Mouse (Mus musculus): Measurements from ENCODE around the gene Phactr2. TPM values are rescaled to one million over a fixed set of nuclear protein-coding genes. Genes with fewer than 3 reads are reported as not detected.

Phactr2 gene
- polyA plus RNA-seq, 1 experiment: 6.4 TPM

DNA sequence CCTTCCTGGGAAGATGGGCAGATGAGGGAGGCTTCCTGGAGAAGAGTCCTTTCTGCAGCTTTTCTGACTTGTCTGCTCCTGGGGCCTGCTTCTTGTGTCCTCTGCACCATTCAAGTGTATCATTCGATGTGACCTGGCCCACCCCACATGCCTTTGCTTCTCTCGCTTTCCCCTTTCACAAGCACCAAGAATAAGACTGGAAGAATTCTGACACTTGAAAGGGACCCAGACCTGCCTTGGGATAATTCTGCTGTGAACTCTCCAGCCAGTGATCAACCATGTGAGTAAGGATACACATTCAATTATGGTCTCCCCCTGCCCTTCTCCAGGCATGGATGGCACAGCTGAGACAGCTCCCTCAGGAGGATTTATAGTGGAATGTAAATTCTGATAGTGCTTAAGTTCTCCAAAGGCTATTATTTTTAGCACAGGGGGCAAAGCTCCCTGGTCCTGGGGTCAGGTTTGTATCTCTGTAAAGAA is 241.0 kb downstream of the Phactr2 start:
- no peak for TF ChIP-seq CTCF (IDR thresholded peaks at IDR 0.05; ENCODE audit: borderline replicate concordance, extremely low read depth, insufficient read depth, insufficient read length)
- TF ChIP-seq POLR2A (IDR thresholded peaks at IDR 0.05; ENCODE audit: borderline replicate concordance, extremely low read depth, insufficient read depth, insufficient read length, poor library complexity, severe bottlenecking): no peak
- DNase-seq (ENCODE audit: low read depth): no peak

DNA sequence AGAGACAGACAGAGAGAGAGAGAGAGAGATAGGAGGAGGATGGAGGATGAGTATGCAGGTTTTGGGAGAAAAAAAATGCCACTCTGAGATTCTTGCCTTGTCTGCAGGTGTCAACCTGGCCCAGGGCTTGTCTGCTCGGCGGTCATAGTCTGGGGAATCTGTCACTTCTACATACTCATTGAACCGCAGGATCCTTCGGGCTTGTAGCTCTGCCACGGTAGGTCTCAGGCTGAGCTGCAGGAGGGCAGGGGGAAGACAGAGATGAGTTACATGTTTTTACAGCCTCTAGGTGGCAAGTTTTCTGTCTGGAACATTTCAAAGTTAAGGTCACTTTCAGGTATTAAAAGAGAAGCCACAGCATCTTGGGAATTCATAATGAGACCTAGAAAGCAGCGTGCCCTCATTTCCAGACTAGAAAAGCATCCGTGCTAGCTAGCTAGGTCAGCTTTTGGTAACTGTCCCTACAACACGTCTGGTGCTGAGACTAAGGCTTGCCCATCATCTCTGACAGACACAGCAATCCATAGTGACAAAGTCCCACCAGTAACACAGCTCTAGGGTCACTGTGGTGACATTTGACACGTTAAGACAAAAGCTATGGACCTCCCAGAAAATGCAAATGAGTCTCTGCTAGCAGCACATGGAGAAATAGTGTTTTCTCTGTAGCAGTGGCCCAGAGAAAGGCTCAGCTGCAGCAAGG is 241.6 kb downstream of the Phactr2 start:
- no peak for TF ChIP-seq POLR2A (IDR thresholded peaks at IDR 0.05; ENCODE audit: borderline replicate concordance, extremely low read depth, insufficient read depth, insufficient read length, poor library complexity, severe bottlenecking)
- no peak for TF ChIP-seq CTCF (IDR thresholded peaks at IDR 0.05; ENCODE audit: borderline replicate concordance, extremely low read depth, insufficient read depth, insufficient read length)
- DNase-seq (ENCODE audit: low read depth): no peak

DNA sequence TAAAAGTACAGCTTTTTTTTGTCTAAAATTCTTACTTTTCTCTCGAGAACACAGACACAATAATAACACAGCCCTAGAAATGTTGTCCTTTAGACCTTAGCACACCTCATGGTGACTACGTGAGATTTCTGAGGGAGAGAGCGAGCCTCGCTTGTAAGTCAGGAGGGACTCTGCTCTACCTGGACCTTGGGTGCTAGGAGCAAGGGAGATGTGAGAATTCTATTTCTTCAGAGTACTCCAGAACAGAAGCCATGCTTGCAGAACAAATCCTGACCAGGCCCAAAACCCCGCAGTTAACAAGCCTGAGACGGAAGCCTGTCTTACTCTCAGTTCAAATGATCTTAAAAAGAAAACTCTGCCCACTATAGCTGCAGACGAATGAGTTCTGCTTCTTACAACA is 243.5 kb downstream of the Phactr2 start:
- no peak for DNase-seq (ENCODE audit: low read depth)
- no peak for TF ChIP-seq CTCF (IDR thresholded peaks at IDR 0.05; ENCODE audit: borderline replicate concordance, extremely low read depth, insufficient read depth, insufficient read length)
- TF ChIP-seq POLR2A (IDR thresholded peaks at IDR 0.05; ENCODE audit: borderline replicate concordance, extremely low read depth, insufficient read depth, insufficient read length, poor library complexity, severe bottlenecking): no peak

DNA sequence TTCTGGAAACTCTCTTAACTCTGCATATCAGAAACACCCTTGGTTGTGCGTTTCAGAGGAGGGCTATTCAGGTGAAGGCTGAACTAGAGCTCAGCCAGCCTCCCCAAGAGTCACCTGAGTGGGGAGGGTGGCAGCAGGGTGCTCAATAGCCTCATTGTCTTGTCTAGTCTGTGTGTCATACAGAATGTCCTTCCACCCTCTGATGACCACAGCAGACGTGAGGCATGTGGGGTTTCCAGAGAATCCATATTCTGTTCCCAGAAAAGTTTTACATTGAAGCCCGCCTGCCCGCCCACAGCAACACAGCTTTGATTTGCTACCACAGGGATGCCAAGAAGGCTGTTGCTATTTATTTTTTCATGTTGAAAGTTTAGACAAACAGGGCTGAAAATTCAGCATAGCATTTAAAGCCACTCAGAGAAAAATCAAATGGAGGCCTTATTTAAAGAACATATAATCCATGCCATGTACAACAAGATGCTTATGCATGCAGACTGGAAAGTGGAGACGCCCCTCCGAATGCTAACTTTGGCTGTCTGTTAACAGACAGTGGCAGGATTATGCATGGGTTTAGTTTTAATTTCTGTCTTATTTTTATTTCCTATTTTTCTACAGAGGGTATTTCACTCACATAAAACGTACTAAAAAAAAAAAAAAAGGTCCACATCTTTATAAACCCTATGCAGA is 248.7 kb downstream of the Phactr2 start:
- TF ChIP-seq CTCF (IDR thresholded peaks at IDR 0.05; ENCODE audit: borderline replicate concordance, extremely low read depth, insufficient read depth, insufficient read length) (no peak), POLR2A (IDR thresholded peaks at IDR 0.05; ENCODE audit: borderline replicate concordance, extremely low read depth, insufficient read depth, insufficient read length, poor library complexity, severe bottlenecking) (no peak)
- DNase-seq (ENCODE audit: low read depth): no peak

DNA sequence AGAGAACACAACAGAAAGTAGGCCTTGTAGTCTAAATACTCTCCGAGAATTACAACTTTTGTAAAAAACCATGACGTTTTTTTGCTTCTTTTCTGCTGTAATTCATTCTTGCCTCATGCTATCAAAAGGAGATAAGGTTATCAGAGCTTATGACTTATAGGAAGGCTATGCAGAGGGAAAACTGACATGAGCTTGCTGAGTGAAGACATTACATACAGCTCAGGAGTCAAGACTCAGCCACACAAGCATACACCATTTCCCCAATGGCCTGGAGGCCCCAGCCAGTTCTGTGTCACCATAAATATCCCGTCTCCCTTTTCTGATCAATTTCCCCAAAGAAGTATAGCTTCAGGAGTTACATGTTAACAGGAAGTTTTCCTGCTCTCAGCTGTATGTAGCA is 252.1 kb downstream of the Phactr2 start:
- no peak for DNase-seq (ENCODE audit: low read depth)
- TF ChIP-seq CTCF (IDR thresholded peaks at IDR 0.05; ENCODE audit: borderline replicate concordance, extremely low read depth, insufficient read depth, insufficient read length) (no peak), POLR2A (IDR thresholded peaks at IDR 0.05; ENCODE audit: borderline replicate concordance, extremely low read depth, insufficient read depth, insufficient read length, poor library complexity, severe bottlenecking) (no peak)

DNA sequence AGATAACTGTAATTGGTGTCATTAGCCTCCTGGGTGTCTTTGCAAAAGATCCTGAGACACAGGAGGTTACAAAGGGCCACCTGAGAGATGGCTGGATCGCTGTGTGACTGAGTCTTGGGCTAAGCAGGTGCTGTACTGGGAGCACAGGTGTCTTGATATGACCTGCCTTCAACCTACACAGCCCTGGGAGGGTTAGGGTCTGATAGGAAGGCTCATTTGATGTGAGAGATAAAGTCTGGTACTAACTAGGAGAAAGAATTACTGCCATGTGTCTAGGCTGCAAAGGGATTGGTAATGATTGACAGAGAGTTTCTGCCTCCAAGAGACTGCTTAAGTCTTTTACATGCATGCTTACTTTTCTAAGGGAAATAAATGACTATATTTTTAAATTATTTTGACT is 254.2 kb downstream of the Phactr2 start:
- TF ChIP-seq POLR2A (IDR thresholded peaks at IDR 0.05; ENCODE audit: borderline replicate concordance, extremely low read depth, insufficient read depth, insufficient read length, poor library complexity, severe bottlenecking) (no peak), CTCF (IDR thresholded peaks at IDR 0.05; ENCODE audit: borderline replicate concordance, extremely low read depth, insufficient read depth, insufficient read length) (no peak)
- no peak for DNase-seq (ENCODE audit: low read depth)

DNA sequence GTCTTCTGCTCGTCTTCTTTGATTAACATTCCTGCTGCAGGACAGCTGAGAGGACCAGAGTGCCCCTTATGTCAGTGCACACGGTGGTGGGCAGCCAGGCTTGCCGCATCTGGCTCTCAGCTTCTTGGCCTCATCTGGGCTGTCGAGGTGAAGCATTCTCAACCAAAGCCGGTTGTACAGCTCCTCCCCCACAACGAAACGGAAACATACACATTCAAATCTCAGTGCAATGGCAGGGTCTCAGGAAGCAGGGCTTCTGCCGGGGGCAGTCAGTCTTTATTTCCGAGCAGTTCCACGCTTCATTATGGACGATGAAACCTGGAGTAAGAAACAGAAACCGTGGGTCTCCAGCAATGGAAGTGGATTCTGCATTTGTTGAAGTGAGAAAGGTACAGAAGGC is 260.3 kb downstream of the Phactr2 start:
- TF ChIP-seq POLR2A (IDR thresholded peaks at IDR 0.05; ENCODE audit: borderline replicate concordance, extremely low read depth, insufficient read depth, insufficient read length, poor library complexity, severe bottlenecking): no peak
- no peak for TF ChIP-seq CTCF (IDR thresholded peaks at IDR 0.05; ENCODE audit: borderline replicate concordance, extremely low read depth, insufficient read depth, insufficient read length)
- DNase-seq (ENCODE audit: low read depth): no peak

DNA sequence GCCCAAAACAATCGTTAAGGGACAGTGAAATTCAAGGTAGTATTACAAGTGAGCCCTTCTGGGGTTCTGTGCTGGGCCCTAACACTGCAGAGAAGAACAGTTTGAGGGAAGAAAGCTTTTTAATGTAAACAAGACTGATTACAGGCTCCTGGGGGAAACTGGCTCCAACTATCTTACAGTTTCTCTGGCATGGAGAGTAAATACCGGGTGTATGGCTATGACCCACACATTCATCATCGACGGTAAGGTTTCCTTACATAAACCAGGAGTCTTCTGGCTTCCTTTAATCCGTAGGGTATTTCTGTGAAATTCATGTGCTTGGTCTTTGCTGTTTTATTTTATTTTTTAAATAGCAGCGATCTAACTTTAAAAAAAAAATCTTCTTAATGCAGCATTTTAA is 261.4 kb downstream of the Phactr2 start:
- DNase-seq (ENCODE audit: low read depth): no peak
- TF ChIP-seq CTCF (IDR thresholded peaks at IDR 0.05; ENCODE audit: borderline replicate concordance, extremely low read depth, insufficient read depth, insufficient read length) (no peak), POLR2A (IDR thresholded peaks at IDR 0.05; ENCODE audit: borderline replicate concordance, extremely low read depth, insufficient read depth, insufficient read length, poor library complexity, severe bottlenecking) (no peak)

DNA sequence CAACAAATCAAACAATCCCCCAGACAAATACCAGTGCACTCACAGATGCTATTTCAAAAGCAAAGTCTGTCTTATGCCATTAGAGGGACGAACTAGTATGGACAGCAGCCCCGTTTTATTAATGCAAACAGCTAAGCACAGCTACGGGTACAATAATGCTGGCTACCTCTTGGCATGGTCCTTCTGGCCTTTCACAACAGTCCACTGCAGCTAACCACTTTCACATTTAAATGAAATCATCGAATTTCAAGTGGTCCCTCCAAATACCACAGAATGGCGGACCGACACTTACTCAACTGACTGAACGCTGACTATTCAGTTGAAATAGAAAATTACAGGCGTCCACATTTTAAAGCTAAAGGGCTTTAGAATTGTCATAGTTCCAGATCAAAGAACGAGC is 261.9 kb downstream of the Phactr2 start:
- TF ChIP-seq CTCF (IDR thresholded peaks at IDR 0.05; ENCODE audit: borderline replicate concordance, extremely low read depth, insufficient read depth, insufficient read length) (no peak), POLR2A (IDR thresholded peaks at IDR 0.05; ENCODE audit: borderline replicate concordance, extremely low read depth, insufficient read depth, insufficient read length, poor library complexity, severe bottlenecking) (no peak)
- peak; percentile 23 for DNase-seq (ENCODE audit: low read depth)

DNA sequence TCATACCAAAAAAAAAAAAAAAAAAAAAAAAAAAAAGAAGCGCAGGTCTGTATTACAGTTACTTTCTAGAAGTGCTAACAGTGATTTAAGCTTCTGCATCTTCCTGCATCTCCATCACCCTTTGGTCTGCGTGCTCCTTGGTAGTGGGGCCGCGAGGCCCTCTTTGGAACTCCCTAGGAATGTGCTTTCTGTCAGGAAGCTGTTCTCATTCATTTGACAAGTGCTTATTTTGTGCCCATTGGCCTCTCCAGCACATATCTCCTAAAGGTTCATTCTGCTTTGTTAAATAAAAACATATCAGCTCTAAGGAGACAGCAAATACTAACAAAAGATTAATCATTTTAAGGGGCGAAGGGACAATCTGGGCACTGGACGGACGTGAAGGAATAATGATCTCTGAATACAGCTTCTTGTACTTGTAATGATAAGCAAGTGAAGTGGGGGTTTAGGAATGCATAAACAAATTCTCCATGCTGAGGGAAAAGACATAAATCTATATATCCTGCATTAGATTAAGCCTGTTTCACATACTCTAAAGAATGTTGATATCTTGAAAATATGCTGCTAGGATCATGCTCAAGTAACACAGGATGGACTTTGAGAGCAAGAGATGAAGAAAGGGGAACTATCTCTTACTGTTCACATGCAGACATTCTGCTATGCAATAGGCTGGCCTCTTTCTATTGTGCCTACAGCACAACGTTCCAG is 264.1 kb downstream of the Phactr2 start:
- no peak for DNase-seq (ENCODE audit: low read depth)
- TF ChIP-seq POLR2A (IDR thresholded peaks at IDR 0.05; ENCODE audit: borderline replicate concordance, extremely low read depth, insufficient read depth, insufficient read length, poor library complexity, severe bottlenecking): no peak
- TF ChIP-seq CTCF (IDR thresholded peaks at IDR 0.05; ENCODE audit: borderline replicate concordance, extremely low read depth, insufficient read depth, insufficient read length): no peak

DNA sequence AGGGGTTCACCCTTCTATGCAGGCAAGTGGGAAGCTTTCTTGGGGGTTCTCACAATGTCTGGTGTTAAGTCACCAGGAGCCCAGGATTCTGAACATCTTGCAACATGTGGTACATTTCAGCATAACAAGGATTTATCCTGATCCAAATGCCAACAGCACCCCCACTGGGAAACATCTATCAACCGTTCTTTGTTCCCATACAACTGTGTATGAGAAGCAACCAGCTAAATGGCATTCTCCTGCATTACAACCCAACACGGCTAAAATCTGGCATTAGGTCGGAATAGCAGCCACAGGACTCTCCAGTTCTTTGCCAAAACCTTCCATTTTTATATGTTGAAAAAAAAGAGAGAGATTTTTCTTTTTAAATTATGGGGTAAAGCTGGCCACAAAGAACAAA is 264.7 kb downstream of the Phactr2 start:
- DNase-seq (ENCODE audit: low read depth): no peak
- no peak for TF ChIP-seq CTCF (IDR thresholded peaks at IDR 0.05; ENCODE audit: borderline replicate concordance, extremely low read depth, insufficient read depth, insufficient read length)
- no peak for TF ChIP-seq POLR2A (IDR thresholded peaks at IDR 0.05; ENCODE audit: borderline replicate concordance, extremely low read depth, insufficient read depth, insufficient read length, poor library complexity, severe bottlenecking)
